In the genomic region with DNA sequence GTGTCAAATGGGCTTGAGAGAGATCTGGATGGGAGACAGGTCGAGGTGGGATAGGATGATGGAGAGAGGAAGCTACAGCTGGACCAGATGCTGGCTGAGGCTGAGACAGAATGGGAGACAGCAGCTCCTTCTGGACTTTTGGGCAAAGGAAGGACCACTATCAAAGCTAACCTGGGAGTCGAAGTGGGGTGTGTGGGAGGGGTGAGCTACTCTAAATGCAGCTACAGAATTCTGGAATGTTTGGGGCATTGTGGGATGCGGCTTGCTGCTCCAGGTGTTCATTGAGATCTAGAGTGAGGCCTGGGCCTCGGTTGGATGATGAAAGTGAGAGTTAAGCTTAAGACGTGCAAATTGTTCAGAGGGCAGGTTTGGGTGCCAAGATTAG, we compare ENCODE assay signal across 9 mouse cellular contexts. TPM values are rescaled to one million over a fixed set of nuclear protein-coding genes. Genes with fewer than 3 reads are reported as not detected.
A peak's percentile ranks its signal among the peaks of the same experiment; 100 is the strongest.
DNase-seq lines count a peak whose midpoint lies in the region; ATAC-seq lines count a peak whose summit lies in the region.
"Had no signal": no experiment of that assay in that cellular context is flagged by ENCODE, and none has a peak within 500 bp of the region (broad histone marks: within the 10 kb centered on the region; RNA-seq: fewer than 3 reads in every experiment).

No protein-coding gene starts in this region.

- peaks cover 10% of the 10 kb centered on the region; the same call in 1 of the 2 replicates for H3K27me3 ChIP-seq in heart, embryonic 16.5 days (ENCODE audit: control insufficient read depth, insufficient read depth, low read length)
- H3K27me3 ChIP-seq in embryonic facial prominence, embryonic 12.5 days, result no peaks in the 10 kb centered on the region; the same call in 1 of the 2 replicates
- no peaks in the 10 kb centered on the region for H3K27me3 ChIP-seq in intestine, embryonic 14.5 days (replicated peaks; ENCODE audit: control insufficient read depth, insufficient read depth, low read length)
- no peaks in the 10 kb centered on the region for H3K27me3 ChIP-seq in midbrain, embryonic 16.5 days (ENCODE audit: control insufficient read depth, insufficient read depth, low read depth, low read length)

- ATAC-seq in heart, embryonic 16.5 days (replicated peaks; ENCODE audit: extremely low read depth, insufficient read depth, low FRiP score), result no peak
- no peak for ATAC-seq in embryonic facial prominence, embryonic 12.5 days (ENCODE audit: insufficient number of reproducible peaks, insufficient read depth, low FRiP score, low TSS enrichment)
- peak; percentile 20; the same call in 1 of the 2 replicates for ATAC-seq in intestine, embryonic 14.5 days (replicated peaks; ENCODE audit: low FRiP score, low TSS enrichment, low read depth)
- no peak for ATAC-seq in midbrain, embryonic 16.5 days

- no peak for DNase-seq in heart, postnatal 25 days (ENCODE audit: low spot score)
- DNase-seq in intestine, embryonic 14.5 days (ENCODE audit: low spot score), result no peak
- no peak for DNase-seq in thymus, postnatal 36 days
- DNase-seq in embryo, embryonic 11 days, result no peak
- no peak for DNase-seq in frontal cortex, postnatal 25 days (ENCODE audit: low spot score in 2 of 2)

- intact Hi-C loops in heart, postnatal 25 days (cut with DNase I), result no loop called here

- WGBS in heart, embryonic 16.5 days, result 53% methylated on average over 5 of the region's 5 CpGs
- 37% methylated on average over 5 of the region's 5 CpGs for WGBS in embryonic facial prominence, embryonic 12.5 days
- WGBS in intestine, embryonic 14.5 days, result 48% methylated on average over 5 of the region's 5 CpGs
- 52% methylated on average over 5 of the region's 5 CpGs for WGBS in midbrain, embryonic 16.5 days

- no peak overlapping the region for H3K27ac ChIP-seq in heart, embryonic 16.5 days (ENCODE audit: low read length)
- H3K27ac ChIP-seq in embryonic facial prominence, embryonic 12.5 days, result no peak overlapping the region
- H3K27ac ChIP-seq in intestine, embryonic 14.5 days (ENCODE audit: low read depth), result no peak overlapping the region
- peak overlapping the region; percentile 81 for H3K27ac ChIP-seq in midbrain, embryonic 16.5 days (ENCODE audit: low read length)
- H3K27ac ChIP-seq: heart, adult 2 months had no signal

- H3K36me3 ChIP-seq in heart, embryonic 16.5 days (ENCODE audit: control insufficient read depth, insufficient read depth), result no peaks in the 10 kb centered on the region
- peaks cover 4% of the 10 kb centered on the region; the same call in 1 of the 2 replicates for H3K36me3 ChIP-seq in embryonic facial prominence, embryonic 12.5 days
- 0 out of 2 replicates have a peak, but pooled peaks cover 3% of the 10 kb centered on the region for H3K36me3 ChIP-seq in intestine, embryonic 14.5 days (ENCODE audit: control insufficient read depth, insufficient read depth, low read length)
- H3K36me3 ChIP-seq in midbrain, embryonic 16.5 days (ENCODE audit: control insufficient read depth, insufficient read depth, low read length), result no peaks in the 10 kb centered on the region

- H3K9me3 ChIP-seq in heart, embryonic 16.5 days (replicated peaks; ENCODE audit: control insufficient read depth, low read length), result 0 out of 2 replicates have a peak, but pooled peaks cover 7% of the 10 kb centered on the region
- H3K9me3 ChIP-seq in embryonic facial prominence, embryonic 12.5 days, result no peaks in the 10 kb centered on the region; the same call in 1 of the 2 replicates
- peaks cover 6% of the 10 kb centered on the region; the same call in 1 of the 2 replicates for H3K9me3 ChIP-seq in intestine, embryonic 14.5 days (ENCODE audit: control insufficient read depth, low read length)
- H3K9me3 ChIP-seq in midbrain, embryonic 16.5 days (replicated peaks; ENCODE audit: control insufficient read depth, low read length, poor library complexity, severe bottlenecking), result no peaks in the 10 kb centered on the region

- H3K4me2 ChIP-seq in heart, embryonic 16.5 days (ENCODE audit: low read depth, low read length), result peak overlapping the region; percentile 89
- peak overlapping the region; percentile 88 for H3K4me2 ChIP-seq in embryonic facial prominence, embryonic 12.5 days (replicated peaks)
- H3K4me2 ChIP-seq in intestine, embryonic 14.5 days (ENCODE audit: low read length), result peak overlapping the region; percentile 98
- H3K4me2 ChIP-seq in midbrain, embryonic 16.5 days (ENCODE audit: low read length), result peak overlapping the region; percentile 86

- H3K4me3 ChIP-seq in heart, embryonic 16.5 days (ENCODE audit: low read length), result peak overlapping the region; percentile 62
- H3K4me3 ChIP-seq in embryonic facial prominence, embryonic 12.5 days, result peak overlapping the region; percentile 66
- H3K4me3 ChIP-seq in intestine, embryonic 14.5 days (ENCODE audit: low read depth, low read length), result peak overlapping the region; percentile 68
- peak overlapping the region; percentile 86 for H3K4me3 ChIP-seq in midbrain, embryonic 16.5 days (ENCODE audit: low read depth, low read length)

- no peak overlapping the region; the same call in 1 of the 2 replicates for H3K9ac ChIP-seq in heart, embryonic 16.5 days (ENCODE audit: low read length)
- H3K9ac ChIP-seq in embryonic facial prominence, embryonic 12.5 days, result peak overlapping the region; percentile 71
- H3K9ac ChIP-seq in intestine, embryonic 14.5 days (ENCODE audit: low read length), result no peak overlapping the region
- H3K9ac ChIP-seq in midbrain, embryonic 16.5 days (ENCODE audit: low read depth, low read length), result peak overlapping the region; percentile 92

- H3K4me1 ChIP-seq in heart, embryonic 16.5 days (ENCODE audit: control insufficient read depth, insufficient read depth, low read length), result peaks cover 6% of the 10 kb centered on the region; the same call in 1 of the 2 replicates
- peaks cover 35% of the 10 kb centered on the region for H3K4me1 ChIP-seq in embryonic facial prominence, embryonic 12.5 days
- peaks cover 7% of the 10 kb centered on the region; the same call in 1 of the 2 replicates for H3K4me1 ChIP-seq in intestine, embryonic 14.5 days (replicated peaks; ENCODE audit: control insufficient read depth, insufficient read depth, low read length)
- peaks cover 36% of the 10 kb centered on the region for H3K4me1 ChIP-seq in midbrain, embryonic 16.5 days (ENCODE audit: control insufficient read depth, insufficient read depth, low read length)

RNA-seq across cellular contexts. Expression of a gene that starts 1.3 kb away (rescaled TPM):
- 1.6 and 2.3 TPM in 2 replicates for polyA plus RNA-seq in heart, embryonic 16.5 days (2015; fragmentation: Nextera tagmentation; extraction: Ambion mirVana)
- 1 to 10 TPM; 1.2 to 1.7 TPM for total RNA-seq in heart, postnatal 25 days (2021)
- polyA plus RNA-seq in embryonic facial prominence, embryonic 12.5 days (2016; fragmentation: Nextera tagmentation; extraction: Ambion mirVana), result 18.8 and 19.7 TPM in 2 replicates
- 6.5 and 6.6 TPM in 2 replicates for polyA plus RNA-seq in intestine, embryonic 14.5 days (2014; fragmentation: Nextera tagmentation; extraction: Ambion mirVana)
- 17.6 and 18.5 TPM in 2 replicates for polyA plus RNA-seq in midbrain, embryonic 16.5 days (2015; fragmentation: Nextera tagmentation; extraction: Ambion mirVana)

Comparison
In these comparisons a context has a peak if more than half of its experiments do, and no peak if none do; other contexts are left out.
1. H3K9ac ChIP-seq: peak in embryonic facial prominence, embryonic 12.5 days (single experiment) and midbrain, embryonic 16.5 days (single experiment); none in heart, embryonic 16.5 days (single experiment) and intestine, embryonic 14.5 days (single experiment).
2. Peak in every context shown above with its lines, with median percentiles within 50 percentile points of each other: H3K4me2 ChIP-seq and H3K4me3 ChIP-seq.